Comparison of ENCODE assay signal across 20 mouse cellular contexts in the genomic region with DNA sequence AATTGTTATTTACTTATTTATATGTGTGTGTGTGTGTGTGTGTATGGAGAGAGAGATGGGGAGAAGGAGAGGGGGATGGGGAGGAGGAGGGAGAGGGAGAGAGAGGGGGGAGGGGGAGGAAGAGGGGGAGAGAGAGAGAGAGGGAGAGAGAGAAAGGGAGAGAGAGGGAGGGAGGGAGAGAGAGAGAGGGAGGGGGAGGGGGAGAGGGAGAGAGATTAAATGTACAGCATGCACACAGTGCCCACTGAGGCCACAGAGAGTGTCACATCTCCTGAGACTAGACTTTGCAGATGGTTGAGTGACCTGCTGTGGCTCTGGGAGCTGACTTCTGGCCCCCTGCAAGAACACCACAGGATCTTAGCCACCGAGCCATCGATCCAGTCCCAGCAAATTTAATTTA.
DNase-seq lines count a peak whose midpoint lies in the region; TF ChIP-seq lines count a peak whose summit lies in the region.
"Had no signal": no experiment of that assay in that cellular context is flagged by ENCODE, and none has a peak within 500 bp of the region (broad histone marks: within the 10 kb centered on the region; RNA-seq: fewer than 3 reads in every experiment).

No protein-coding gene starts in this region.

- peak overlapping the region; percentile 85 for H3K4me2 ChIP-seq in CH12.LX (ENCODE audit: insufficient read depth, low read depth, poor library complexity, severe bottlenecking)
- H3K4me2 ChIP-seq: embryonic facial prominence, embryonic 13.5 days; embryonic facial prominence, embryonic 15.5 days; forebrain, embryonic 12.5 days had no signal

- peak overlapping the region; percentile 82 for H3K27ac ChIP-seq in CH12.LX (ENCODE audit: insufficient read depth, low read depth)
- H3K27ac ChIP-seq: embryonic facial prominence, embryonic 13.5 days; embryonic facial prominence, embryonic 15.5 days; forebrain, embryonic 10.5 days; forebrain, embryonic 12.5 days had no signal

- in situ Hi-C loops in CH12.LX (cut with MboI; ENCODE audit: low pct_ligation_motif_present, low pct_unique_long_range_greater_than_20kb, low sequenced_read_pairs) = no loop called here

- H3K27me3 ChIP-seq in CH12.LX (replicated peaks) = peaks cover 4% of the 10 kb centered on the region
- H3K27me3 ChIP-seq: embryonic facial prominence, embryonic 13.5 days; embryonic facial prominence, embryonic 15.5 days; forebrain, embryonic 12.5 days had no signal

- peak; percentile 63; the same call in 1 of the 2 replicates for TF ChIP-seq EP300 in CH12.LX (IDR thresholded peaks at IDR 0.05; ENCODE audit: low read length)

- no peaks in the 10 kb centered on the region for H3K79me2 ChIP-seq in CH12.LX (replicated peaks; ENCODE audit: control insufficient read depth, extremely low read depth, insufficient read depth, poor library complexity, severe bottlenecking)

- dilution Hi-C loops in CH12.LX (cut with MboI; ENCODE audit: extremely low pct_ligation_motif_present, extremely low pct_unique_long_range_greater_than_20kb, low sequenced_read_pairs) = no loop called here

- H3K4me3 ChIP-seq in CH12.LX (replicated peaks in 1 of 3; ENCODE audit: low read depth in 2 of 3, low read length in 2 of 3, poor library complexity in 1 of 3) = no peak overlapping the region
- H3K4me3 ChIP-seq: embryonic facial prominence, embryonic 13.5 days; embryonic facial prominence, embryonic 15.5 days; erythroblast, embryonic 14.5 days; forebrain, embryonic 10.5 days; forebrain, embryonic 12.5 days had no signal

- TF ChIP-seq RAD21 in CH12.LX (IDR thresholded peaks at IDR 0.05; ENCODE audit: low read depth, low read length) = no peak; the same call in 1 of the 2 replicates

- DNase-seq in retina, postnatal 1 day = peak; percentile 14
- DNase-seq in retina, embryonic 14.5 days (ENCODE audit: low spot score) = no peak
- peak; percentile 66 for DNase-seq in CH12.LX (ENCODE audit: extremely low read depth)
- no peak for DNase-seq in ovary, adult 18-20 months (ENCODE audit: low spot score)
- DNase-seq in kidney, adult 11 months = no peak
- DNase-seq: adrenal gland, adult 2 months; adrenal gland, postnatal 10 days; adrenal gland, postnatal 25 days; cerebellum, adult 11 months; cerebellum, adult 18-20 months; cerebellum, adult 8-10 months; cerebellum, adult 9-11 months; cerebellum, postnatal 14 days; cerebellum, postnatal 36 days; embryo, embryonic 11 days had no signal

- no peaks in the 10 kb centered on the region for H3K36me3 ChIP-seq in CH12.LX (replicated peaks in 1 of 2; ENCODE audit: control insufficient read depth in 1 of 2, insufficient read depth in 1 of 2, low read length in 1 of 2)
- H3K36me3 ChIP-seq: embryonic facial prominence, embryonic 13.5 days; embryonic facial prominence, embryonic 15.5 days; forebrain, embryonic 10.5 days; forebrain, embryonic 12.5 days had no signal

- H3K9ac ChIP-seq in CH12.LX (ENCODE audit: insufficient read depth, low read depth) = no peak overlapping the region
- H3K9ac ChIP-seq: embryonic facial prominence, embryonic 13.5 days; embryonic facial prominence, embryonic 15.5 days; forebrain, embryonic 12.5 days had no signal

- H3K4me1 ChIP-seq in CH12.LX (ENCODE audit: control insufficient read depth in 1 of 2, insufficient read depth in 2 of 2) = peaks cover 12 to 30% of the 10 kb centered on the region in 2 experiments
- H3K4me1 ChIP-seq: embryonic facial prominence, embryonic 13.5 days; embryonic facial prominence, embryonic 15.5 days; forebrain, embryonic 10.5 days; forebrain, embryonic 12.5 days had no signal

- H3K9me3 ChIP-seq in CH12.LX (replicated peaks; ENCODE audit: low read length) = no peaks in the 10 kb centered on the region
- H3K9me3 ChIP-seq: embryonic facial prominence, embryonic 13.5 days; embryonic facial prominence, embryonic 15.5 days; forebrain, embryonic 12.5 days had no signal

- TF ChIP-seq CTCF in CH12.LX (conservative IDR thresholded peaks at IDR 0.05 in 1 of 2, IDR thresholded peaks at IDR 0.05 in 1 of 2; ENCODE audit: low read depth in 2 of 2, low read length in 2 of 2) = no peak

- TF ChIP-seq POLR2A in CH12.LX (IDR thresholded peaks at IDR 0.05; ENCODE audit: low read depth, low read length) = peak; percentile 32

TF ChIP-seq in CH12.LX, 34 proteins besides CTCF, POLR2A, EP300 and RAD21:
- peak; percentile 78 for TF ChIP-seq IRF4 (IDR thresholded peaks at IDR 0.05; ENCODE audit: low read depth, low read length)
- no peak for TF ChIP-seq UBTF (IDR thresholded peaks at IDR 0.05; ENCODE audit: low read depth, low read length)
- TF ChIP-seq MEF2A (IDR thresholded peaks at IDR 0.05; ENCODE audit: borderline replicate concordance, low read depth, low read length) = peak; percentile 16; the same call in 1 of the 2 replicates
- no peak for TF ChIP-seq USF2 (conservative IDR thresholded peaks at IDR 0.05; ENCODE audit: low read depth, low read length)
- no peak for TF ChIP-seq JUND (conservative IDR thresholded peaks at IDR 0.05; ENCODE audit: low read depth, low read length)
- TF ChIP-seq MAZ (IDR thresholded peaks at IDR 0.05; ENCODE audit: low read depth, low read length) = peak; percentile 91
- TF ChIP-seq CHD2 (IDR thresholded peaks at IDR 0.05; ENCODE audit: low read length) = peak; percentile 88
- TF ChIP-seq ZC3H11A (IDR thresholded peaks at IDR 0.05; ENCODE audit: low read depth, low read length) = no peak
- peak; percentile 72 for TF ChIP-seq BHLHE40 (IDR thresholded peaks at IDR 0.05; ENCODE audit: low read depth, low read length)
- TF ChIP-seq RCOR1 (conservative IDR thresholded peaks at IDR 0.05; ENCODE audit: low read depth, low read length) = no peak
- TF ChIP-seq GABPA (IDR thresholded peaks at IDR 0.05; ENCODE audit: insufficient replicate concordance, low read depth, low read length) = no peak
- TF ChIP-seq TCF12 (IDR thresholded peaks at IDR 0.05; ENCODE audit: low read depth, low read length) = peak; percentile 27; the same call in 1 of the 2 replicates
- 0 out of 2 replicates have a peak, but pooled peaks have one; percentile 39 for TF ChIP-seq ETS1 (conservative IDR thresholded peaks at IDR 0.05; ENCODE audit: low read depth, low read length)

Comparison
In these comparisons a context has a peak if more than half of its experiments do, and no peak if none do; other contexts are left out.
1. DNase-seq: peak in retina, postnatal 1 day (single experiment) and CH12.LX (single experiment); none in retina, embryonic 14.5 days (single experiment), ovary, adult 18-20 months (single experiment) and kidney, adult 11 months (single experiment).